Mouse (Mus musculus): Measurements from ENCODE around the gene Usp35. TPM values are rescaled to one million over a fixed set of nuclear protein-coding genes. Genes with fewer than 3 reads are reported as not detected.

Gene Usp35
- polyA plus RNA-seq, 1 experiment from 2014 or later: 4.4 TPM

GRCm38 (mm10) chr7:97302261-97302660, 29.6 kb downstream of the Usp35 start:
- H3K9me3 ChIP-seq (ENCODE audit: control insufficient read depth, low read length): no peaks in the 10 kb centered on the region
- no peak overlapping the region for H3K9ac ChIP-seq (replicated peaks; ENCODE audit: low read depth, low read length)
- 90% methylated on average over 4 of the region's 4 CpGs for WGBS
- no peaks in the 10 kb centered on the region for H3K4me1 ChIP-seq (replicated peaks; ENCODE audit: control insufficient read depth, insufficient read depth, low read length)
- H3K36me3 ChIP-seq (ENCODE audit: control insufficient read depth, insufficient read depth): peaks cover 15% of the 10 kb centered on the region
- H3K4me3 ChIP-seq (replicated peaks; ENCODE audit: low read length): no peak overlapping the region
- H3K27ac ChIP-seq (ENCODE audit: low read length): no peak overlapping the region
- no peak for ATAC-seq
- no peak overlapping the region for H3K4me2 ChIP-seq (ENCODE audit: low read length)
- H3K27me3 ChIP-seq (replicated peaks; ENCODE audit: control insufficient read depth, insufficient read depth, low read length): no peaks in the 10 kb centered on the region

GRCm38 (mm10) chr7:97301321-97301720, 30.5 kb downstream of the Usp35 start:
- no peak for ATAC-seq
- H3K4me3 ChIP-seq (replicated peaks; ENCODE audit: low read length): no peak overlapping the region
- H3K4me2 ChIP-seq (ENCODE audit: low read length): no peak overlapping the region
- no peaks in the 10 kb centered on the region for H3K9me3 ChIP-seq (ENCODE audit: control insufficient read depth, low read length)
- 81% methylated on average over 8 of the region's 8 CpGs for WGBS
- no peak overlapping the region for H3K9ac ChIP-seq (replicated peaks; ENCODE audit: low read depth, low read length)
- H3K36me3 ChIP-seq (ENCODE audit: control insufficient read depth, insufficient read depth): peaks cover 14% of the 10 kb centered on the region
- no peaks in the 10 kb centered on the region for H3K27me3 ChIP-seq (replicated peaks; ENCODE audit: control insufficient read depth, insufficient read depth, low read length)
- no peak overlapping the region for H3K27ac ChIP-seq (ENCODE audit: low read length)
- H3K4me1 ChIP-seq (replicated peaks; ENCODE audit: control insufficient read depth, insufficient read depth, low read length): no peaks in the 10 kb centered on the region

- no peak for ATAC-seq
- no peaks in the 10 kb centered on the region for H3K27me3 ChIP-seq (replicated peaks; ENCODE audit: control insufficient read depth, insufficient read depth, low read length)
- no peak overlapping the region for H3K27ac ChIP-seq (ENCODE audit: low read length)
- WGBS: 93% methylated on average over 2 of the region's 2 CpGs
- peaks cover 14% of the 10 kb centered on the region for H3K36me3 ChIP-seq (ENCODE audit: control insufficient read depth, insufficient read depth)
- H3K4me1 ChIP-seq (replicated peaks; ENCODE audit: control insufficient read depth, insufficient read depth, low read length): no peaks in the 10 kb centered on the region
- H3K9ac ChIP-seq (replicated peaks; ENCODE audit: low read depth, low read length): no peak overlapping the region
- no peak overlapping the region for H3K4me2 ChIP-seq (ENCODE audit: low read length)
- H3K4me3 ChIP-seq (replicated peaks; ENCODE audit: low read length): no peak overlapping the region
- no peaks in the 10 kb centered on the region for H3K9me3 ChIP-seq (ENCODE audit: control insufficient read depth, low read length)
Measured at GRCm38 (mm10) chr7:97300914-97301313, 30.9 kb downstream of the Usp35 start.

- Histone ChIP-seq H3K4me2 (ENCODE audit: low read length) (no peak overlapping the region), H3K27me3 (replicated peaks; ENCODE audit: control insufficient read depth, insufficient read depth, low read length) (no peaks in the 10 kb centered on the region), H3K27ac (ENCODE audit: low read length) (no peak overlapping the region), H3K9ac (replicated peaks; ENCODE audit: low read depth, low read length) (no peak overlapping the region), H3K4me3 (replicated peaks; ENCODE audit: low read length) (no peak overlapping the region), H3K36me3 (ENCODE audit: control insufficient read depth, insufficient read depth) (peaks cover 9% of the 10 kb centered on the region), H3K4me1 (replicated peaks; ENCODE audit: control insufficient read depth, insufficient read depth, low read length) (no peaks in the 10 kb centered on the region), H3K9me3 (ENCODE audit: control insufficient read depth, low read length) (no peaks in the 10 kb centered on the region)
- 81% methylated on average over 6 of the region's 6 CpGs for WGBS
- ATAC-seq: no peak
Measured at GRCm38 (mm10) chr7:97298943-97299342, 32.9 kb downstream of the Usp35 start.

GRCm38 (mm10) chr7:97298279-97298678, 33.5 kb downstream of the Usp35 start:
- H3K27ac ChIP-seq (ENCODE audit: low read length): no peak overlapping the region
- 92% methylated on average over 2 of the region's 2 CpGs for WGBS
- no peak overlapping the region for H3K9ac ChIP-seq (replicated peaks; ENCODE audit: low read depth, low read length)
- H3K4me1 ChIP-seq (replicated peaks; ENCODE audit: control insufficient read depth, insufficient read depth, low read length): no peaks in the 10 kb centered on the region
- H3K36me3 ChIP-seq (ENCODE audit: control insufficient read depth, insufficient read depth): peaks cover 3% of the 10 kb centered on the region; the same call in 1 of the 2 replicates
- no peak overlapping the region for H3K4me2 ChIP-seq (ENCODE audit: low read length)
- no peak overlapping the region for H3K4me3 ChIP-seq (replicated peaks; ENCODE audit: low read length)
- ATAC-seq: no peak
- no peaks in the 10 kb centered on the region for H3K27me3 ChIP-seq (replicated peaks; ENCODE audit: control insufficient read depth, insufficient read depth, low read length)
- H3K9me3 ChIP-seq (ENCODE audit: control insufficient read depth, low read length): no peaks in the 10 kb centered on the region

- 0% methylated on average over 2 of the region's 2 CpGs for WGBS
- Histone ChIP-seq H3K27ac (ENCODE audit: low read length) (no peak overlapping the region), H3K9ac (replicated peaks; ENCODE audit: low read depth, low read length) (no peak overlapping the region), H3K27me3 (replicated peaks; ENCODE audit: control insufficient read depth, insufficient read depth, low read length) (no peaks in the 10 kb centered on the region), H3K4me2 (ENCODE audit: low read length) (no peak overlapping the region), H3K4me3 (replicated peaks; ENCODE audit: low read length) (no peak overlapping the region), H3K9me3 (ENCODE audit: control insufficient read depth, low read length) (no peaks in the 10 kb centered on the region), H3K4me1 (replicated peaks; ENCODE audit: control insufficient read depth, insufficient read depth, low read length) (no peaks in the 10 kb centered on the region), H3K36me3 (ENCODE audit: control insufficient read depth, insufficient read depth) (no peaks in the 10 kb centered on the region; the same call in 1 of the 2 replicates)
- peak; percentile 50 for ATAC-seq
Measured at GRCm38 (mm10) chr7:97297466-97297865, 34.4 kb downstream of the Usp35 start.

GRCm38 (mm10) chr7:97296986-97297385, 34.8 kb downstream of the Usp35 start:
- Histone ChIP-seq H3K27me3 (replicated peaks; ENCODE audit: control insufficient read depth, insufficient read depth, low read length) (no peaks in the 10 kb centered on the region), H3K4me3 (replicated peaks; ENCODE audit: low read length) (no peak overlapping the region), H3K4me2 (ENCODE audit: low read length) (no peak overlapping the region), H3K36me3 (ENCODE audit: control insufficient read depth, insufficient read depth) (no peaks in the 10 kb centered on the region), H3K4me1 (replicated peaks; ENCODE audit: control insufficient read depth, insufficient read depth, low read length) (no peaks in the 10 kb centered on the region), H3K27ac (ENCODE audit: low read length) (no peak overlapping the region), H3K9ac (replicated peaks; ENCODE audit: low read depth, low read length) (no peak overlapping the region), H3K9me3 (ENCODE audit: control insufficient read depth, low read length) (no peaks in the 10 kb centered on the region)
- WGBS: 52% methylated on average over 2 of the region's 2 CpGs
- ATAC-seq: no peak

- H3K4me3 ChIP-seq (replicated peaks; ENCODE audit: low read length): no peak overlapping the region
- no peaks in the 10 kb centered on the region for H3K9me3 ChIP-seq (ENCODE audit: control insufficient read depth, low read length)
- H3K9ac ChIP-seq (replicated peaks; ENCODE audit: low read depth, low read length): no peak overlapping the region
- no peaks in the 10 kb centered on the region for H3K36me3 ChIP-seq (ENCODE audit: control insufficient read depth, insufficient read depth)
- no peak for ATAC-seq
- WGBS: 81% methylated on average over 1 of the region's 1 CpGs
- H3K27me3 ChIP-seq (replicated peaks; ENCODE audit: control insufficient read depth, insufficient read depth, low read length): no peaks in the 10 kb centered on the region
- no peak overlapping the region for H3K4me2 ChIP-seq (ENCODE audit: low read length)
- H3K27ac ChIP-seq (ENCODE audit: low read length): no peak overlapping the region
- no peaks in the 10 kb centered on the region for H3K4me1 ChIP-seq (replicated peaks; ENCODE audit: control insufficient read depth, insufficient read depth, low read length)
Measured at GRCm38 (mm10) chr7:97271068-97271467, 60.8 kb downstream of the Usp35 start.

GRCm38 (mm10) chr7:97270367-97270766, 61.5 kb downstream of the Usp35 start:
- ATAC-seq: no peak
- Histone ChIP-seq H3K36me3 (ENCODE audit: control insufficient read depth, insufficient read depth) (no peaks in the 10 kb centered on the region), H3K27me3 (replicated peaks; ENCODE audit: control insufficient read depth, insufficient read depth, low read length) (no peaks in the 10 kb centered on the region), H3K4me3 (replicated peaks; ENCODE audit: low read length) (no peak overlapping the region), H3K27ac (ENCODE audit: low read length) (no peak overlapping the region), H3K9ac (replicated peaks; ENCODE audit: low read depth, low read length) (no peak overlapping the region), H3K4me1 (replicated peaks; ENCODE audit: control insufficient read depth, insufficient read depth, low read length) (no peaks in the 10 kb centered on the region), H3K9me3 (ENCODE audit: control insufficient read depth, low read length) (no peaks in the 10 kb centered on the region), H3K4me2 (ENCODE audit: low read length) (no peak overlapping the region)

GRCm38 (mm10) chr7:97262541-97262940, 69.3 kb downstream of the Usp35 start:
- H3K36me3 ChIP-seq (ENCODE audit: control insufficient read depth, insufficient read depth): no peaks in the 10 kb centered on the region
- ATAC-seq: no peak
- no peaks in the 10 kb centered on the region for H3K9me3 ChIP-seq (ENCODE audit: control insufficient read depth, low read length)
- H3K4me2 ChIP-seq (ENCODE audit: low read length): no peak overlapping the region
- H3K9ac ChIP-seq (replicated peaks; ENCODE audit: low read depth, low read length): no peak overlapping the region
- no peak overlapping the region for H3K4me3 ChIP-seq (replicated peaks; ENCODE audit: low read length)
- no peak overlapping the region for H3K27ac ChIP-seq (ENCODE audit: low read length)
- 71% methylated on average over 1 of the region's 1 CpGs for whole genome bisulfite sequencing
- H3K27me3 ChIP-seq (replicated peaks; ENCODE audit: control insufficient read depth, insufficient read depth, low read length): no peaks in the 10 kb centered on the region
- no peaks in the 10 kb centered on the region for H3K4me1 ChIP-seq (replicated peaks; ENCODE audit: control insufficient read depth, insufficient read depth, low read length)

All from forebrain, embryonic 16.5 days (tissue).